Mouse (Mus musculus): ENCODE measurements at regions not wholly inside any gene's neighbourhood (a gene's known extent, or its start where the extent isn't known, plus 50 kb on each side); places are given as distances from the start of the nearest gene placed in this dataset.

GRCm38 (mm10) chr12:16232828-16233227 is 377.9 kb downstream of the Lpin1 start:
- ATAC-seq (replicated peaks; ENCODE audit: low FRiP score, low TSS enrichment, low read depth): no peak
- Histone ChIP-seq H3K4me3 (ENCODE audit: low read depth, low read length) (no peak overlapping the region), H3K4me1 (replicated peaks; ENCODE audit: control insufficient read depth, insufficient read depth, low read length) (no peaks in the 10 kb centered on the region), H3K27ac (ENCODE audit: low read depth) (no peak overlapping the region), H3K4me2 (ENCODE audit: low read length) (no peak overlapping the region), H3K27me3 (replicated peaks; ENCODE audit: control insufficient read depth, insufficient read depth, low read length) (no peaks in the 10 kb centered on the region), H3K36me3 (ENCODE audit: control insufficient read depth, insufficient read depth, low read length) (no peaks in the 10 kb centered on the region), H3K9ac (ENCODE audit: low read length) (no peak overlapping the region), H3K9me3 (ENCODE audit: control insufficient read depth, low read length) (no peaks in the 10 kb centered on the region)
- DNase-seq (ENCODE audit: low spot score): no peak
- whole genome bisulfite sequencing: 82% methylated on average over 8 of the region's 8 CpGs

GRCm38 (mm10) chr12:16232051-16232450 is 378.7 kb downstream of the Lpin1 start:
- WGBS: 67% methylated on average over 2 of the region's 2 CpGs
- DNase-seq (ENCODE audit: low spot score) (no peak), ATAC-seq (replicated peaks; ENCODE audit: low FRiP score, low TSS enrichment, low read depth) (no peak)

GRCm38 (mm10) chr12:16231093-16231492 is 379.7 kb downstream of the Lpin1 start:
- Histone ChIP-seq H3K27ac (ENCODE audit: low read depth) (no peak overlapping the region), H3K9me3 (ENCODE audit: control insufficient read depth, low read length) (no peaks in the 10 kb centered on the region), H3K36me3 (ENCODE audit: control insufficient read depth, insufficient read depth, low read length) (no peaks in the 10 kb centered on the region), H3K4me3 (ENCODE audit: low read depth, low read length) (no peak overlapping the region), H3K27me3 (replicated peaks; ENCODE audit: control insufficient read depth, insufficient read depth, low read length) (no peaks in the 10 kb centered on the region), H3K4me1 (replicated peaks; ENCODE audit: control insufficient read depth, insufficient read depth, low read length) (no peaks in the 10 kb centered on the region), H3K4me2 (ENCODE audit: low read length) (no peak overlapping the region), H3K9ac (ENCODE audit: low read length) (no peak overlapping the region)
- WGBS: 87% methylated on average over 2 of the region's 2 CpGs
- ATAC-seq (replicated peaks; ENCODE audit: low FRiP score, low TSS enrichment, low read depth) (no peak), DNase-seq (ENCODE audit: low spot score) (no peak)

More at GRCm38 (mm10) chr12:16232051-16232450, 378.7 kb downstream of the Lpin1 start:
- H3K36me3 ChIP-seq (ENCODE audit: control insufficient read depth, insufficient read depth, low read length): no peaks in the 10 kb centered on the region
- no peaks in the 10 kb centered on the region for H3K9me3 ChIP-seq (ENCODE audit: control insufficient read depth, low read length)
- H3K4me1 ChIP-seq (replicated peaks; ENCODE audit: control insufficient read depth, insufficient read depth, low read length): no peaks in the 10 kb centered on the region
- no peaks in the 10 kb centered on the region for H3K27me3 ChIP-seq (replicated peaks; ENCODE audit: control insufficient read depth, insufficient read depth, low read length)
- H3K4me3 ChIP-seq (ENCODE audit: low read depth, low read length): no peak overlapping the region
- no peak overlapping the region for H3K4me2 ChIP-seq (ENCODE audit: low read length)
- H3K27ac ChIP-seq (ENCODE audit: low read depth): no peak overlapping the region
- no peak overlapping the region for H3K9ac ChIP-seq (ENCODE audit: low read length)

- WGBS: 86% methylated on average over 2 of the region's 2 CpGs
- no peak overlapping the region for H3K9ac ChIP-seq (ENCODE audit: low read length)
- no peak overlapping the region for H3K4me2 ChIP-seq (ENCODE audit: low read length)
- H3K4me3 ChIP-seq (ENCODE audit: low read depth, low read length): no peak overlapping the region
- H3K27ac ChIP-seq (ENCODE audit: low read depth): no peak overlapping the region
- no peaks in the 10 kb centered on the region for H3K9me3 ChIP-seq (ENCODE audit: control insufficient read depth, low read length)
- no peaks in the 10 kb centered on the region for H3K36me3 ChIP-seq (ENCODE audit: control insufficient read depth, insufficient read depth, low read length)
- no peak for DNase-seq (ENCODE audit: low spot score)
- no peak for ATAC-seq (replicated peaks; ENCODE audit: low FRiP score, low TSS enrichment, low read depth)
- no peaks in the 10 kb centered on the region for H3K4me1 ChIP-seq (replicated peaks; ENCODE audit: control insufficient read depth, insufficient read depth, low read length)
- no peaks in the 10 kb centered on the region for H3K27me3 ChIP-seq (replicated peaks; ENCODE audit: control insufficient read depth, insufficient read depth, low read length)
These were observed 385.3 kb downstream of the Lpin1 start for GRCm38 (mm10) chr12:16225428-16225827.

- DNase-seq (ENCODE audit: low spot score): no peak
- no peak for ATAC-seq (replicated peaks; ENCODE audit: low FRiP score, low TSS enrichment, low read depth)
- no peaks in the 10 kb centered on the region for H3K27me3 ChIP-seq (replicated peaks; ENCODE audit: control insufficient read depth, insufficient read depth, low read length)
- WGBS: 62% methylated on average over 9 of the region's 9 CpGs
- no peaks in the 10 kb centered on the region for H3K9me3 ChIP-seq (ENCODE audit: control insufficient read depth, low read length)
- no peak overlapping the region for H3K4me3 ChIP-seq (ENCODE audit: low read depth, low read length)
- no peak overlapping the region for H3K9ac ChIP-seq (ENCODE audit: low read length)
- H3K36me3 ChIP-seq (ENCODE audit: control insufficient read depth, insufficient read depth, low read length): no peaks in the 10 kb centered on the region
- no peaks in the 10 kb centered on the region for H3K4me1 ChIP-seq (replicated peaks; ENCODE audit: control insufficient read depth, insufficient read depth, low read length)
- no peak overlapping the region for H3K4me2 ChIP-seq (ENCODE audit: low read length)
- no peak overlapping the region for H3K27ac ChIP-seq (ENCODE audit: low read depth)
These were observed 387.8 kb downstream of the Lpin1 start for GRCm38 (mm10) chr12:16222836-16223450.

- no peaks in the 10 kb centered on the region for H3K27me3 ChIP-seq (replicated peaks; ENCODE audit: control insufficient read depth, insufficient read depth, low read length)
- no peaks in the 10 kb centered on the region for H3K4me1 ChIP-seq (replicated peaks; ENCODE audit: control insufficient read depth, insufficient read depth, low read length)
- DNase-seq (ENCODE audit: low spot score) (no peak), ATAC-seq (replicated peaks; ENCODE audit: low FRiP score, low TSS enrichment, low read depth) (no peak)
- no peaks in the 10 kb centered on the region for H3K36me3 ChIP-seq (ENCODE audit: control insufficient read depth, insufficient read depth, low read length)
- no peak overlapping the region for H3K27ac ChIP-seq (ENCODE audit: low read depth)
- H3K4me3 ChIP-seq (ENCODE audit: low read depth, low read length): no peak overlapping the region
- no peaks in the 10 kb centered on the region for H3K9me3 ChIP-seq (ENCODE audit: control insufficient read depth, low read length)
- H3K9ac ChIP-seq (ENCODE audit: low read length): no peak overlapping the region
- no peak overlapping the region for H3K4me2 ChIP-seq (ENCODE audit: low read length)
These were observed 388.6 kb downstream of the Lpin1 start for GRCm38 (mm10) chr12:16222205-16222604.

GRCm38 (mm10) chr12:16221142-16221541 is 389.6 kb downstream of the Lpin1 start:
- no peak for DNase-seq (ENCODE audit: low spot score)
- Histone ChIP-seq H3K27ac (ENCODE audit: low read depth) (no peak overlapping the region), H3K27me3 (replicated peaks; ENCODE audit: control insufficient read depth, insufficient read depth, low read length) (no peaks in the 10 kb centered on the region), H3K4me1 (replicated peaks; ENCODE audit: control insufficient read depth, insufficient read depth, low read length) (no peaks in the 10 kb centered on the region), H3K9me3 (ENCODE audit: control insufficient read depth, low read length) (no peaks in the 10 kb centered on the region), H3K36me3 (ENCODE audit: control insufficient read depth, insufficient read depth, low read length) (no peaks in the 10 kb centered on the region), H3K4me2 (ENCODE audit: low read length) (no peak overlapping the region), H3K9ac (ENCODE audit: low read length) (no peak overlapping the region), H3K4me3 (ENCODE audit: low read depth, low read length) (no peak overlapping the region)
- WGBS: 100% methylated on average over 1 of the region's 1 CpGs
- no peak for ATAC-seq (replicated peaks; ENCODE audit: low FRiP score, low TSS enrichment, low read depth)

GRCm38 (mm10) chr12:16220561-16220960 is 390.2 kb downstream of the Lpin1 start:
- H3K9ac ChIP-seq (ENCODE audit: low read length): no peak overlapping the region

GRCm38 (mm10) chr12:16218906-16219305 is 391.9 kb downstream of the Lpin1 start:
- no peak for ATAC-seq (replicated peaks; ENCODE audit: low FRiP score, low TSS enrichment, low read depth)
- DNase-seq (ENCODE audit: low spot score): no peak
- no peak overlapping the region for H3K9ac ChIP-seq (ENCODE audit: low read length)
- H3K27ac ChIP-seq (ENCODE audit: low read depth): no peak overlapping the region
- 90% methylated on average over 4 of the region's 4 CpGs for WGBS
- H3K36me3 ChIP-seq (ENCODE audit: control insufficient read depth, insufficient read depth, low read length): no peaks in the 10 kb centered on the region
- no peaks in the 10 kb centered on the region for H3K27me3 ChIP-seq (replicated peaks; ENCODE audit: control insufficient read depth, insufficient read depth, low read length)
- H3K9me3 ChIP-seq (ENCODE audit: control insufficient read depth, low read length): no peaks in the 10 kb centered on the region
- no peak overlapping the region for H3K4me3 ChIP-seq (ENCODE audit: low read depth, low read length)
- no peak overlapping the region for H3K4me2 ChIP-seq (ENCODE audit: low read length)
- no peaks in the 10 kb centered on the region for H3K4me1 ChIP-seq (replicated peaks; ENCODE audit: control insufficient read depth, insufficient read depth, low read length)

More at GRCm38 (mm10) chr12:16220561-16220960, 390.2 kb downstream of the Lpin1 start:
- ATAC-seq (replicated peaks; ENCODE audit: low FRiP score, low TSS enrichment, low read depth): no peak
- H3K4me1 ChIP-seq (replicated peaks; ENCODE audit: control insufficient read depth, insufficient read depth, low read length): no peaks in the 10 kb centered on the region
- 90% methylated on average over 3 of the region's 3 CpGs for WGBS
- H3K4me3 ChIP-seq (ENCODE audit: low read depth, low read length): no peak overlapping the region
- no peaks in the 10 kb centered on the region for H3K27me3 ChIP-seq (replicated peaks; ENCODE audit: control insufficient read depth, insufficient read depth, low read length)
- H3K36me3 ChIP-seq (ENCODE audit: control insufficient read depth, insufficient read depth, low read length): no peaks in the 10 kb centered on the region
- no peak overlapping the region for H3K4me2 ChIP-seq (ENCODE audit: low read length)
- H3K9me3 ChIP-seq (ENCODE audit: control insufficient read depth, low read length): no peaks in the 10 kb centered on the region
- no peak for DNase-seq (ENCODE audit: low spot score)
- H3K27ac ChIP-seq (ENCODE audit: low read depth): no peak overlapping the region

All from intestine, embryonic 14.5 days (tissue).